15 mouse cellular contexts compared by ENCODE assay signal in genomic region chr6:49225728-49226123, GRCm38 (mm10). TPM values are rescaled to one million over a fixed set of nuclear protein-coding genes. Genes with fewer than 3 reads are reported as not detected.
DNase-seq lines count a peak whose midpoint lies in the region; ATAC-seq and TF ChIP-seq lines count a peak whose summit lies in the region.
"Had no signal": no experiment of that assay in that cellular context is flagged by ENCODE, and none has a peak within 500 bp of the region (broad histone marks: within the 10 kb centered on the region; RNA-seq: fewer than 3 reads in every experiment).

No protein-coding gene starts in this region.

- ATAC-seq in intestine, embryonic 15.5 days = no peak; the same call in 1 of the 2 replicates
- ATAC-seq in intestine, embryonic 16.5 days = no peak
- peak; percentile 33; the same call in 1 of the 2 replicates for ATAC-seq in liver, embryonic 15.5 days (ENCODE audit: insufficient read depth)
- ATAC-seq in liver, embryonic 12.5 days = no peak
- peak; percentile 74 for ATAC-seq in liver, postnatal 0 days
- ATAC-seq: forebrain, embryonic 13.5 days; forebrain, postnatal 0 days had no signal

- no peak overlapping the region for H3K4me3 ChIP-seq in intestine, embryonic 15.5 days (replicated peaks)
- no peak overlapping the region for H3K4me3 ChIP-seq in intestine, embryonic 16.5 days (ENCODE audit: low read length)
- H3K4me3 ChIP-seq in liver, embryonic 15.5 days (replicated peaks) = no peak overlapping the region
- no peak overlapping the region for H3K4me3 ChIP-seq in liver, embryonic 12.5 days
- no peak overlapping the region for H3K4me3 ChIP-seq in liver, postnatal 0 days (ENCODE audit: low read depth, low read length)
- H3K4me3 ChIP-seq: embryonic facial prominence, embryonic 10.5 days; forebrain, embryonic 13.5 days; heart, embryonic 12.5 days had no signal

- peaks cover 3% of the 10 kb centered on the region; the same call in 1 of the 2 replicates for H3K4me1 ChIP-seq in intestine, embryonic 15.5 days (replicated peaks)
- peaks cover 7% of the 10 kb centered on the region for H3K4me1 ChIP-seq in intestine, embryonic 16.5 days (ENCODE audit: control insufficient read depth, insufficient read depth, low read length)
- peaks cover 21% of the 10 kb centered on the region for H3K4me1 ChIP-seq in liver, embryonic 15.5 days (replicated peaks)
- H3K4me1 ChIP-seq in liver, embryonic 12.5 days = peaks cover 16% of the 10 kb centered on the region
- 0 out of 2 replicates have a peak, but pooled peaks cover 2% of the 10 kb centered on the region for H3K4me1 ChIP-seq in liver, postnatal 0 days (ENCODE audit: insufficient read depth)

- WGBS in intestine, embryonic 15.5 days = 46% methylated on average over 3 of the region's 3 CpGs
- WGBS in intestine, embryonic 16.5 days = 40% methylated on average over 3 of the region's 3 CpGs
- 82% methylated on average over 3 of the region's 3 CpGs for WGBS in liver, embryonic 15.5 days (ENCODE audit: insufficient replicate concordance)
- 89% methylated on average over 3 of the region's 3 CpGs for WGBS in liver, embryonic 12.5 days (ENCODE audit: insufficient replicate concordance)
- 69% methylated on average over 3 of the region's 3 CpGs for WGBS in liver, postnatal 0 days (ENCODE audit: insufficient replicate concordance)

- peak overlapping the region; percentile 3; the same call in 1 of the 2 replicates for H3K4me2 ChIP-seq in intestine, embryonic 15.5 days (replicated peaks)
- no peak overlapping the region for H3K4me2 ChIP-seq in intestine, embryonic 16.5 days (ENCODE audit: low read depth, low read length)
- no peak overlapping the region for H3K4me2 ChIP-seq in liver, embryonic 15.5 days
- H3K4me2 ChIP-seq in liver, embryonic 12.5 days = no peak overlapping the region
- H3K4me2 ChIP-seq in liver, postnatal 0 days (ENCODE audit: low read depth, low read length) = no peak overlapping the region
- H3K4me2 ChIP-seq: forebrain, embryonic 13.5 days; heart, embryonic 12.5 days had no signal

- no peaks in the 10 kb centered on the region for H3K9me3 ChIP-seq in intestine, embryonic 15.5 days
- H3K9me3 ChIP-seq in intestine, embryonic 16.5 days (ENCODE audit: control insufficient read depth, low read length) = no peaks in the 10 kb centered on the region
- H3K9me3 ChIP-seq in liver, embryonic 15.5 days (replicated peaks) = no peaks in the 10 kb centered on the region
- H3K9me3 ChIP-seq in liver, embryonic 12.5 days (replicated peaks) = no peaks in the 10 kb centered on the region
- no peaks in the 10 kb centered on the region for H3K9me3 ChIP-seq in liver, postnatal 0 days (ENCODE audit: low read length)
- H3K9me3 ChIP-seq: embryonic facial prominence, embryonic 10.5 days; forebrain, embryonic 13.5 days; heart, embryonic 12.5 days had no signal

- no peak overlapping the region for H3K9ac ChIP-seq in intestine, embryonic 15.5 days
- H3K9ac ChIP-seq in intestine, embryonic 16.5 days (ENCODE audit: low read depth, low read length) = no peak overlapping the region
- H3K9ac ChIP-seq in liver, embryonic 15.5 days = no peak overlapping the region
- H3K9ac ChIP-seq in liver, embryonic 12.5 days = no peak overlapping the region
- no peak overlapping the region for H3K9ac ChIP-seq in liver, postnatal 0 days (replicated peaks)
- H3K9ac ChIP-seq: forebrain, embryonic 13.5 days; forebrain, postnatal 0 days; heart, embryonic 12.5 days had no signal

- H3K27me3 ChIP-seq in intestine, embryonic 15.5 days (replicated peaks) = no peaks in the 10 kb centered on the region
- H3K27me3 ChIP-seq in intestine, embryonic 16.5 days (replicated peaks; ENCODE audit: control insufficient read depth, insufficient read depth, low read length) = no peaks in the 10 kb centered on the region
- no peaks in the 10 kb centered on the region for H3K27me3 ChIP-seq in liver, embryonic 15.5 days
- no peaks in the 10 kb centered on the region for H3K27me3 ChIP-seq in liver, embryonic 12.5 days (replicated peaks)
- no peaks in the 10 kb centered on the region for H3K27me3 ChIP-seq in liver, postnatal 0 days (ENCODE audit: insufficient read depth, low read length)
- H3K27me3 ChIP-seq: forebrain, embryonic 13.5 days; heart, embryonic 12.5 days had no signal

- H3K27ac ChIP-seq in intestine, embryonic 15.5 days = peak overlapping the region; percentile 33
- no peak overlapping the region for H3K27ac ChIP-seq in intestine, embryonic 16.5 days (ENCODE audit: low read length)
- no peak overlapping the region for H3K27ac ChIP-seq in liver, embryonic 15.5 days (replicated peaks)
- no peak overlapping the region for H3K27ac ChIP-seq in liver, embryonic 12.5 days
- H3K27ac ChIP-seq in liver, postnatal 0 days (ENCODE audit: low read depth) = no peak overlapping the region
- H3K27ac ChIP-seq: embryonic facial prominence, embryonic 10.5 days; forebrain, embryonic 13.5 days had no signal

- H3K36me3 ChIP-seq in intestine, embryonic 15.5 days = no peaks in the 10 kb centered on the region
- H3K36me3 ChIP-seq in intestine, embryonic 16.5 days (ENCODE audit: control insufficient read depth, insufficient read depth, low read length) = no peaks in the 10 kb centered on the region
- H3K36me3 ChIP-seq in liver, embryonic 15.5 days (replicated peaks) = no peaks in the 10 kb centered on the region
- H3K36me3 ChIP-seq in liver, embryonic 12.5 days = no peaks in the 10 kb centered on the region
- no peaks in the 10 kb centered on the region for H3K36me3 ChIP-seq in liver, postnatal 0 days (replicated peaks; ENCODE audit: insufficient read depth, low read length)
- H3K36me3 ChIP-seq: embryonic facial prominence, embryonic 10.5 days; heart, embryonic 12.5 days had no signal

- no peak for TF ChIP-seq CTCF in liver, postnatal 0 days (IDR thresholded peaks at IDR 0.05; ENCODE audit: low read depth)

- TF ChIP-seq EP300 in liver, postnatal 0 days (IDR thresholded peaks at IDR 0.05; ENCODE audit: low read depth) = no peak

- DNase-seq in liver, postnatal 0 days = no peak
- no peak for DNase-seq in spleen, adult 18-20 months
- DNase-seq: adrenal gland, adult 2 months; adrenal gland, postnatal 36 days; cerebellum, adult 2 months; cerebellum, postnatal 10 days; forebrain, postnatal 0 days; gastrocnemius, postnatal 14 days had no signal

RNA-seq across cellular contexts. Expression of gene Igf2bp3, which starts 11.0 kb away (rescaled TPM):
- polyA plus RNA-seq in intestine, embryonic 15.5 days (2015; fragmentation: Nextera tagmentation; extraction: Ambion mirVana) = 83.1 and 96.8 TPM in 2 replicates
- polyA plus RNA-seq in intestine, embryonic 16.5 days (2015; fragmentation: Nextera tagmentation; extraction: Ambion mirVana) = 78.7 and 81.9 TPM in 2 replicates
- polyA plus RNA-seq in liver, embryonic 15.5 days (2015; fragmentation: Nextera tagmentation; extraction: Ambion mirVana) = 16.3 and 18.5 TPM in 2 replicates
- 32.0 and 33.7 TPM in 2 replicates for polyA plus RNA-seq in liver, embryonic 12.5 days (2016; fragmentation: Nextera tagmentation; extraction: Ambion mirVana)
- 29.7 and 31.3 TPM in 2 replicates for polyA plus RNA-seq in liver, postnatal 0 days (2015; fragmentation: Nextera tagmentation; extraction: Ambion mirVana)

RNA-seq across cellular contexts. Expression of gene Tra2a, which starts 38.1 kb away (rescaled TPM):
- polyA plus RNA-seq in intestine, embryonic 15.5 days (2015; fragmentation: Nextera tagmentation; extraction: Ambion mirVana) = 81.4 and 82.9 TPM in 2 replicates
- polyA plus RNA-seq in intestine, embryonic 16.5 days (2015; fragmentation: Nextera tagmentation; extraction: Ambion mirVana) = 68.7 and 71.3 TPM in 2 replicates
- polyA plus RNA-seq in liver, embryonic 15.5 days (2015; fragmentation: Nextera tagmentation; extraction: Ambion mirVana) = 41.2 and 42.3 TPM in 2 replicates
- 57.7 and 63.0 TPM in 2 replicates for polyA plus RNA-seq in liver, embryonic 12.5 days (2016; fragmentation: Nextera tagmentation; extraction: Ambion mirVana)
- 23.4 and 26.3 TPM in 2 replicates for polyA plus RNA-seq in liver, postnatal 0 days (2015; fragmentation: Nextera tagmentation; extraction: Ambion mirVana)

Comparison
In these comparisons a context has a peak if more than half of its experiments do, and no peak if none do; other contexts are left out.
1. ATAC-seq: peak in liver, embryonic 15.5 days (single experiment) and liver, postnatal 0 days (single experiment); none in intestine, embryonic 15.5 days (single experiment), intestine, embryonic 16.5 days (single experiment) and liver, embryonic 12.5 days (single experiment).